Mouse (Mus musculus): ENCODE measurements around the gene Mrps18c. TPM values are rescaled to one million over a fixed set of nuclear protein-coding genes. Genes with fewer than 3 reads are reported as not detected.

Gene Mrps18c
- polyA plus RNA-seq, 1 experiment, result 23.2 TPM

DNA sequence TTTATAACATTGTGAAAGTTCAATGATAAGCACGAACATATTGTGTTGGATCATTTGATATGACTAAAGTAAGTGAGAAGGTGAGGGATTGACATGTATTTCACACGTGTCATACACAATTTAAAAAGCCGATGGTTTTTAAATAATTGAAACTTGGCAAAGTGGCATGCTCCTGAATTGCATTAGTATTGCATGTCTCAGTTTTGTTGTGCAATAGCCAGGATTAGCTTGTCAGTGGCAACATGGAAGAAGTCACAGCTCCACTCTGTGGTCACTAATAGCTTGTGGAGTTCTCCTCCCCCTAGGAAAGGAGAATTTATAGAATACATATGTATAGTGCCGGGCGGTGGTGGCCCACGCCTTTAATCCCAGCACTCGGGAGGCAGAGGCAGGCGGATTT lies 22.9 kb downstream of the Mrps18c start:
- no peak for DNase-seq (ENCODE audit: low read depth, low spot score)
- WGBS, result 59% methylated on average over 8 of the region's 8 CpGs

DNA sequence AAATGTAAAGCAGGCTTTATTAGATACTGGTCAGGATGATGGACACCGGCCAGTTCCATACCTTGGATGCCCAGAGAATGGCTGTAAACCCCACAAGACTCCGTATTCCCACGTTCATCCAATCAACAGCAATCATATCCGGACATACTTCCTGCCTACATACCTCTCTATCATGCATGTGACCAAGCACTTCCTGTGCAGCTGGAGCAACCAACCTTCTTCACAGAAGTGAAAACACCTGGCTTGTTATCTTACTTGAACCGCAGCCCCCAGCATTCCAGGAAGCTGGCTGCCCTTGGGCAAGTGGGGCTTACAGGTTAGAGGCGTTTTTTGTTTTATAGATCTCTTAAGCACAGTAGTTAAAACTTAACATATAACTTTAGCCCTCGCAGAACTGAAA lies 24.4 kb downstream of the Mrps18c start:
- DNase-seq (ENCODE audit: low read depth, low spot score), result no peak
- WGBS, result 74% methylated on average over 7 of the region's 7 CpGs

DNA sequence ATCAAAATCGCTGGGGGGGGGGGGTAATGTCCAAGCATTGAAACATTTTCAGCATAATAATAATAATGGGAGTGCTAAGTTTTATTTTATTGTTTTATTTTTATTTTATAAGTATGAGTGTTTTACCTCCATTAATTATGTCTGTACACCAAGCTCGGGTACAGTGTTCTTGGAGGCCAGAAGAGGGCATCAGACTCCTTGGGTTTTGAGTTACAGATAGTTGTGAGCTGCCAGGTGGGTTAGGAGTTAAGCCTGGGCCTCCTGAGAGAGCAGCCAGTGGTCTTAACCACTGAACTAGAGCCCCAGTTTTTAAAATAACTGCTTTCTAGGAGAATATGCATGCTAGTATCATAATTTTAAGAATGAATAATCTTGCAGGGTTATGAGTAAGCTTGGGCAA lies 27.5 kb downstream of the Mrps18c start:
- no peak for DNase-seq (ENCODE audit: low read depth, low spot score)
- 21% methylated on average over 2 of the region's 2 CpGs for WGBS

DNA sequence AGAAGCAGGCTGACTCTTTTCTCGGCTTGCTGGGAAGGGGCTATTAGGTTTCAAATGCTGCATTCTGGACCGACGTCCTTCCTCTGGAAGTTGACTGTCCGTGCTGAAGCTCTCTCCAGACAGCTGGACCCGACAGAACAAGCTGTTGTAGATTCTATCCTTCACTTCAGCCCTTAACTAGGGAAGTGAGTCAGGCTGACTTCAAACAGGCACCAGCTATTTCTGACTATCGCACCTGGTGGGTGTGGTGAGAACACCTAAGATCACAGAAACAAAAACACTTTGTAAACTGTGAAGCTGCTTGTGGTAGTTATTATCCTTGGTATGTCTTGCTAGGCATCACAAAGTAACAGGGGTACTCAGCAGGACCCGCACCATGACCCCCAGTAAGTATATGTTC lies 28.1 kb downstream of the Mrps18c start:
- 48% methylated on average over 7 of the region's 7 CpGs for WGBS
- no peak for DNase-seq (ENCODE audit: low read depth, low spot score)

DNA sequence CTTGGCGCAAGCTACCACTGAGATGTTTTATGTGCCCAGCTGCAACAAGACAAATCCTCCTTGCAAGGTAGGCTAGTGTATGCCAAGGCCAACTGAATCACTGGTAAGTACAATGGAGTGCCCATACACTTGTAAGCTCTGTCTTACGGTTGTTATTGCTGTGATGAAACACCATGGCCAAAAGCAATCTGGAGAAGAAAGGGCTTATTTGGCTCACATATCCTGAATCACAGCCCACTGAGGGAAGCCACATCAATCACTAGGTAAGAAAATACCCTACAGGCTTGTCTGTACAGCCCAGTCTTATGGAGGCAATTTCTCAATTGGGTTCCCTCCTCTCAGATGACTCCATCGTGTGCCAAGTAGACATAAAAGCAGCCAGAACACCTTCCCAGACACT lies 30.3 kb downstream of the Mrps18c start:
- WGBS, result 69% methylated on average over 3 of the region's 3 CpGs
- no peak for DNase-seq (ENCODE audit: low read depth, low spot score)

DNA sequence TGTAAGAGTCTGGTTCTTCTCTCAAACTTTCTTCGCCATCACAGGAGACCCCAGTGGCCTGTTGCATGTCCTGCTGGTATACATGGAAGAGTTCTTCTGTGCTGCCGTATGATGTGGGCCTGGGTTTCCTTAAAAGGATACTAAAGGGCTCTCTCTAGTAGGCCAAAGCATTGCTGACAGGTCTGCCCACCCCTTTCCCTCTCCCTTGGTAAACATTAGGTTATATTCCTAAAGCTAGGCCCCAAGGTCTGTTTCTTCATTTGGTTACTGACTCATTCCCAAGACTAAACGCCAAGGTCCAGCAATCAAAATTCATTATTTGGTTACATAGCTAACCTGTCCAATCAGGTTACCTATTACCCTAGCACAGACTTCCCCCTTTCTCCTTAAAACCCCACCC lies 34.3 kb downstream of the Mrps18c start:
- WGBS, result 52% methylated on average over 3 of the region's 3 CpGs
- no peak for DNase-seq (ENCODE audit: low read depth, low spot score)

DNA sequence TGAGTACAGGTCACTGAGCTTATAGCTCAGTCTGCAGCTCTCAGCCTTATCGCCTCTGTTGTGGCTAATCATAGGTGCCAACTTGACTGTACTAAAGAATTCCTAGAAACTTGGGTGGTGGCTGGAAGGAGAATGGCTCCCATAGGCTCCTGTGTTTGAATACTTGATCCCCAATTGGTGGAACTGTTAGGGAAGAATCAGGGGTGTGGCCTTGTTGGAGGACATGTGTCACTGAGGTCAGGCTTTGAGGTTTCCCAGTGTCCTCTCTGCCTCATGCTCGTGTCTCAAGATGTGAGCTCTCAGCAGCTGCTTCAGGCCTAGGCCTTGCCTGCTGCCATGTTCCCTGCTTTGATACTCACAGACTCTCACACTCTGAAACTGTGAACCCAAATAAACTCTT lies 35.4 kb downstream of the Mrps18c start:
- DNase-seq (ENCODE audit: low read depth, low spot score), result no peak
- WGBS, result 83% methylated on average over 2 of the region's 2 CpGs

DNA sequence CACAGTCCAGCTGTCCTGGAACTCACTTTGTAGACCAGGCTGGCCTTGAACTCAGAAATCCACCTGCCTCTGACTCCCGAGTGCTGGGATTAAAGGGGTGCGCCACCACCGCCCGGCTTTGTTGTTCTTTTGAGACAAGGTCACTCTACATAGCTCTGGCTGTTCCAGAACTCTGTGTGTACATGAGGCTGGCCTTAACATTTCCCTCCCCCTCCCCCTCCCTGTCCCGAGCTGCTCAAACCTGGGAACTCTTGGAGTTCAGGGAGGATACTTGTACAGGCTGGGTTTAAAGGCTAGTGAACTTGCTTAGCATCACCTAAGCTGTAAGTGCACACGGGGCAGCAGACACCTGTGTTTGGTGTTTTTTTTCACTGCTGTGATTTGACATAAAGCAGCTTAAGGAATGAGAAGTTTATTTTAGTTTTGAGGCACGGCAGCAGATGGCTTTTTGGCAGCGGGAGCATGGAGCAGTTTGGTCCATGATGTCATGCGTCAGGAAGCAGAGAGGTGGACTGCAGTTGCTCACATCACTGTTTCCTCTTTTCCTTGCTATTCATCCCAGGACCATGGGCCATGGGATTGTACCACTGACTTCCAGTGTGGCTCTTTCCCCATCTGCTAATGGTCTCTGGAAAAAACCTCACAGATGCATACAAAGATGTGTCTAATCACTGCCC lies 37.6 kb downstream of the Mrps18c start:
- WGBS, result 31% methylated on average over 9 of the region's 9 CpGs
- DNase-seq (ENCODE audit: low read depth, low spot score), result no peak

DNA sequence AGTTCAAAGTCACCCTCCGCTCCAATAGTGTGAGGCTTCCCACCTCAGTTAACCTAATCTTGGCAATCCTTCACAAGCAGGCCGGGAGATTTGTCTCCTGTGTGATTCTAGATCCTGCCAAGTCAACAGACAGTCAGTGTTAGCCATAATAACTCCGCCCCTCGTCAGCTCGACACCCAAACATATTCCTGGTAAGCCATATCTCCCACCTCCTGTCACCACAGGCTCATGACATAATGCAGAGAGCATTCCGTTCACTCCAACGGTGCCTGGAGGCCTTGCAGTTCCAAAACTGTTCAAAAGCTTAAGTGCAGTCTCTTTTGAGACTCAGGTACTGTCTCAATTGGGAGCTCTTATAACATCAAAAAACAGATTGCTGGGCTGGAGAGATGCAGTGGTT lies 39.5 kb downstream of the Mrps18c start:
- DNase-seq (ENCODE audit: low read depth, low spot score), result no peak
- WGBS, result 65% methylated on average over 7 of the region's 7 CpGs

DNA sequence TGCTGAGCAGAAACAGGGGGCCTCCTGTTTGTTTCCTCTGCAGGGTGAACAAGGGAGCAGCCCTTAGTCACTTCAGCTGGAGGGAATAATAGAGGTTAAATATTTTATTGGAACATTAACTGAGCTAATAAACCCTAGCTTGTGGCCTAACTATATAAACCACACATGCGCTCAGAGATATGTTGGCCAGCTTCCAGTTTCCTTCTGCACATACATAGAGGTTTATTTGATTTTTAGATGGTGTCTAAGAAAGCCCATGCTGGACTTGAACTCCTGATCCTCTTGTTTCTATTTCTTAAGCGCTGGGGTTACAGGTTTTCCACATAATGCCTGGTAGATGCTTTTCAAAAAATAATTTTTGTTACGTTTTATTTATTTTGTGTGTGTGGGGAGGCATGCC lies 46.1 kb downstream of the Mrps18c start:
- DNase-seq (ENCODE audit: low read depth, low spot score), result no peak
- 36% methylated on average over 3 of the region's 3 CpGs for WGBS

DNA sequence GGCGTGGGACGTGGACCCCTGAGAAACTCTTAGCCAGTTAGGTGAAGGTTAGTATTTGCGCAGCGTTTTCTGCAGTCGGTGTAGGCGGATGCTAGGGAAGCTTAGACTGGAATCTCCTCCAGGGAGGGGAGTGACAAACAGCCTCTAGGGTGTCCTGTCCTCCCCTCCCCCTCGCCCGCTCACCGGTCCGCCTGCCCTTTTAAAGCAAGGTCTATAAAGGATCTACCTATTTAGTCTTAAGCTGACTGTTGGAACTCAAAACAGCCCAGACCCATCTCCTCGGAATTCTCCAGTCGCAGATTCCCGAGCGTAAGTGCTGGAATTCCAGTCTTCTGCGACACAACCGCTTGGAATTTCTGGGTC lies 47.0 kb downstream of the Mrps18c start, which contains the start of gene Gpat3:
Gene Gpat3, plus strand, starts transcription at position 229 of the 363 bp plus-strand sequence.
- DNase-seq (ENCODE audit: low read depth, low spot score), result no peak
- 2% methylated on average over 16 of the region's 16 CpGs for WGBS

DNA sequence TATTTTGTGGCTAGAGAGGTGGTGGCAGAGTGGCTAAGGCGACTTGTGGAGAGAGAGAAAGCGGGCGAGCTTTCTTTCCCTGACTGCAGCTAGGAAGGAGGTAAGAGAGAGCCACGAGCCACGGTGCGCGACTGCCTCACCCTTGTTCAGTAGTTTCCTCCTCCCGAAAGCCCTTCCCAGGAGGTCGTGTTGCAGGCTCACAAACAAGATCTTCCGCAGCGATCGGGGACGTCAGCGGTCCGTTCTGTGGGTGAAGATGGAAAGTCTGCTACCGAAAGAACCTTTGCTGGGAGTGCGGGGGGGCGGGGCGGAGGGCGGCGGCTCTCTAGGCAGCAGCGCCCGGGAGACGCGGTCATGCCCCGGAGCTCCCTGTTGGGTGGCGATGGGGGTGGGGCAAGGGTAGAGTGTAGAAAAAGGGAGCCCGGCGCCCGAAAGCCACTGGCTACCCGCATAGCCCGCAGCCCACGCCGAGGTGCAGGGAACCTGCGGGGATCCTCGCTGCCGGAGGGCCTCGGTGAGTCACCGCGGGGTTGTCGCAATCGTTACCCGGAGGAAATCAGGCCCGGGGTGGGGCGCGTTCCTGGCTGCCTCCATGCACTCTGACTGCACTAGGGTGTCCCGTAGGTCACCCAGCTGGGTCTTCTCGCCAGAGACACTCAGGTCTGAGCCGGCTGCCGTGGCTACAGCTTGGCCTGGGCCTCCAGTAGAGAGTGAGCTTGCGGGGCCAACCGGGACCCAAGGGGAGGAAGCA lies 47.6 kb downstream of the Mrps18c start:
- WGBS, result under 1% methylated on average over 52 of the region's 52 CpGs
- no peak for DNase-seq (ENCODE audit: low read depth, low spot score)

DNA sequence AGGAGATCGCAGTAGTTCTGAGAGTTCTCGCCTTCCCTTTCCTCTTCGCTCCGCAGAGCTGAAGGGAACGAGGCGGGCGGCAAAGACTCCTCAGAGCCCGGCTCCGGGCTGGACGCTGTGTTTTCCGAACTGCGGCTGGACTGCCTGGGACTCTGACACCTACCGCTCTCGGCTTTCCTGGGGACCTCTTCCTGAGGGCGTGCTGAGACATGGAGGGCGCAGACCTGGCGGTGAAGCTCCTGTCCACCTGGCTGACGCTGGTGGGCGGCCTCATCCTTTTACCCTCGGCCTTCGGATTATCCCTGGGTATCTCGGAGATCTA lies 48.1 kb downstream of the Mrps18c start:
- WGBS, result under 1% methylated on average over 22 of the region's 22 CpGs
- DNase-seq (ENCODE audit: low read depth, low spot score), result no peak

DNA sequence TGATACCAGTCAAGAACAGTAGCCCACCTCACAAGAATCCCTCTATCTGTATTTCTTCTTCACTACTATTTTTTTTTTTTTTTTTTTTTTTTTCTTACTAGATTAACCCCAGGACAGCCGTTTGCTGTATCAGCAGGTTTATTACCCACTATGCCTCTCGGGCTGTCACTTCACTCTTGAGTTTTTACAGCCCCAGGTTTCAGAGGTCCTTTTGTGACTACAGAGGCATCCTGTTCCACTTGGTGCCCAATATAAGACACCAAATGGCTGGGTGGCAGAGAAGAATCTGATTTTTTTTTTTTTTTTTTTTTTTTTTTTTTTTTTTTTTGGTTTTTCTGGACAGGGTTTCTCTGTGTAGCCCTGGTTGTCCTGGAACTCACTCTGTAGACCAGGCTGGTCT lies 48.7 kb downstream of the Mrps18c start:
- DNase-seq (ENCODE audit: low read depth, low spot score), result no peak
- 8% methylated on average over 2 of the region's 2 CpGs for WGBS

DNA sequence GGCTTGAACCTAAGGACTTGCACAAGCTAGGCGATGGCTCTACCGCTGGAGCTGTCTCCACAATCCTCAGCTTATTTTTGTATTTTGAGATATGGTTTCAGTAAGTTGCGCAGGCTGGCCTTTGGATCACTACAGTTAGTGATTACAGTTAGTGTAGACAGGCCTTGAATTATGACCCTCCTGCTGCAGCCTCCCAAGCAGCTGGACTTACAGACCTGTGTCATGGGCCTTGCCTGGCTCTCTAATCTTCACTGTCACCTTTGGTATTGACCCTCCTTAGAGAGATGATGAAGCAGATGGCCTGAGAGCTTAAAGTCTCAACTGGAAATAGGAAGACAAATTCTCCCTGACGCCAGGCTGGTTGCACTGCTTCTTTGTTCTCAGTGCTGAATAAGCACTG lies 55.5 kb downstream of the Mrps18c start:
- WGBS, result 92% methylated on average over 4 of the region's 4 CpGs
- no peak for DNase-seq (ENCODE audit: low read depth, low spot score)

Other genes starting within 250 kb of the Mrps18c start
- 2,125 and 2,622 TPM in 2 replicates for gene Plac8, start 226.4 kb upstream of the Mrps18c start, polyA plus RNA-seq (2012; rRNA removed)
- gene Coq2, start 123.5 kb upstream of the Mrps18c start, polyA plus RNA-seq (2012; rRNA removed), result 46.8 and 56.9 TPM in 2 replicates
- gene Hpse, start 78.9 kb upstream of the Mrps18c start, polyA plus RNA-seq (2012; rRNA removed), result 5.8 and 7.5 TPM in 2 replicates
- gene Helq, start within 50 bp of the Mrps18c start, polyA plus RNA-seq (2012; rRNA removed), result 5.5 and 5.9 TPM in 2 replicates
- 3.3 and 4.8 TPM in 2 replicates for gene Abraxas1, start 22.3 kb downstream of the Mrps18c start, polyA plus RNA-seq (2012; rRNA removed)
- 21.0 and 40.8 TPM in 2 replicates for gene Gpat3, start 47.1 kb downstream of the Mrps18c start, polyA plus RNA-seq (2012; rRNA removed)